Mouse (Mus musculus): Measurements from ENCODE around the gene Lsamp.

DNA sequence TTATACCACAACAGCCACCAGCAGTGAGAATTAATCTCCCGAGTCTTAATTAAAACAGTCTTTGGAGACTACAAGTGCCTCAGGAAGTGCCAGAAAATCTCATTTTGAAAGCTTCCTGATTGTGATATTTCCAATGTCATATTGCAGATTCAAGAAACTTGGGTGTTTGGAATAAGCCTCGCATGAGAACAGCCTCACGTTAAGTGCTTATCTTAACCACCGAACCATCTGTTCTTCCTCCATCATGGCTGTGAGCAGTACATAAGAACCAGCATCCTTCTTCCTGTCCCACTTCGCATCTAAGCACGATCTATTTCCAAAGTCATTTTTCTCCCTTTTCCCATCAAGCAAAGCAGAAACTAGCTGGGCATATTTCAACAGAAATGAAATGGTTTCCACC lies 1780.1 kb downstream of the Lsamp start:
- TF ChIP-seq FLI1 (IDR thresholded peaks at IDR 0.05; ENCODE audit: low read length) = no peak
- TF ChIP-seq GATA1 (IDR thresholded peaks at IDR 0.05; ENCODE audit: borderline replicate concordance, low read length) = no peak
